Mouse (Mus musculus) cerebellum, adult 2 months (tissue): Measurements from ENCODE around the gene Ubap2.

ENCODE experiments used
- CTCF ChIP-seq: fragments of 200-500 bp; IDR thresholded peaks from 2 replicates; pipeline ENCODE4 v1.5.1; 2011; ENCODE audit warnings: low read depth, mild to moderate bottlenecking, control low read depth, low read length, moderate library complexity, borderline replicate concordance; ENCODE audit not compliant: insufficient read depth
- POLR2A ChIP-seq: fragments of 200-500 bp; IDR thresholded peaks from 2 replicates; pipeline ENCODE4 v1.6.1; 2011; ENCODE audit warnings: low read length, control low read depth, borderline replicate concordance; ENCODE audit not compliant: insufficient read depth

- no peak for TF ChIP-seq CTCF
- no peak for TF ChIP-seq POLR2A
These were observed 66.9 kb downstream of the Ubap2 start for GRCm38 (mm10) chr4:41208050-41208449.
